Mouse (Mus musculus) MEL (cell line): ENCODE results near the gene Fzd1. TPM values are rescaled to one million over a fixed set of nuclear protein-coding genes. Genes with fewer than 3 reads are reported as not detected.

Source experiments
- DNase-seq: peaks from one replicate; pipeline ENCODE4 v3.0.0; 2011; ENCODE audit warnings: low read depth, low spot score
- H3K27ac ChIP-seq: 2 replicates; pipeline ENCODE4 v1.5.1; 2012; ENCODE audit warnings: low read depth, mild to moderate bottlenecking, control low read depth, low read length, moderate library complexity; ENCODE audit not compliant: control insufficient read depth
- H3K27me3 ChIP-seq, 2 experiments: fragments of 150-350 bp in 1 of 2; sonication (generic) in 1 of 2; 2 replicates each; pipeline ENCODE4 v1.6.1; 2012; ENCODE audit warnings: low read length in 2 of 2, mild to moderate bottlenecking in 2 of 2, improper control_type of control experiment in 1 of 2, moderate library complexity in 1 of 2; ENCODE audit not compliant: insufficient read depth in 2 of 2, control insufficient read depth in 1 of 2
- H3K36me3 ChIP-seq, 2 experiments: 2 replicates each; pipeline ENCODE4 v1.6.1; 2012 to 2014; ENCODE audit warnings: low read length in 2 of 2, improper control_type of control experiment in 1 of 2, inconsistent platforms in 1 of 2, mild to moderate bottlenecking in 1 of 2; ENCODE audit not compliant: insufficient read depth in 2 of 2, control insufficient read depth in 1 of 2
- H3K4me1 ChIP-seq, 2 experiments: fragments of 150-350 bp in 1 of 2; sonication (generic) in 1 of 2; 2 replicates each; pipeline ENCODE4 v1.6.1; 2012; ENCODE audit warnings: low read length in 2 of 2, improper control_type of control experiment in 1 of 2, mild to moderate bottlenecking in 1 of 2; ENCODE audit not compliant: insufficient read depth in 2 of 2, control insufficient read depth in 1 of 2
- H3K4me3 ChIP-seq, 2 experiments: fragments of 150-350 bp in 1 of 2; sonication (generic) in 1 of 2; 2 replicates each; pipeline ENCODE4 v1.5.1; 2012; ENCODE audit warnings: low read depth in 2 of 2, low read length in 2 of 2, mild to moderate bottlenecking in 2 of 2, moderate library complexity in 2 of 2, control low read depth in 1 of 2, improper control_type of control experiment in 1 of 2; ENCODE audit not compliant: control insufficient read depth in 1 of 2, insufficient read depth in 1 of 2
- H3K79me2 ChIP-seq: 2 replicates; pipeline ENCODE4 v1.6.1; 2012; ENCODE audit warnings: mild to moderate bottlenecking, low read length, moderate library complexity; ENCODE audit not compliant: control insufficient read depth, poor library complexity, insufficient read depth
- H3K9ac ChIP-seq: 2 replicates; pipeline ENCODE4 v1.6.1; 2012; ENCODE audit warnings: low read depth, mild to moderate bottlenecking, control low read depth, low read length, moderate library complexity; ENCODE audit not compliant: control insufficient read depth, poor library complexity, severe bottlenecking
- H3K9me3 ChIP-seq: fragments of 150-350 bp; sonication (generic); replicated peaks from 2 replicates; pipeline ENCODE4 v1.6.1; 2012; ENCODE audit warnings: mild to moderate bottlenecking, low read length, improper control_type of control experiment, moderate library complexity; ENCODE audit not compliant: insufficient read depth
- ETS1 ChIP-seq: IDR thresholded peaks from 2 replicates; pipeline ENCODE4 v1.6.1; 2012; ENCODE audit warnings: low read depth, mild to moderate bottlenecking, inconsistent platforms, low read length, improper control_type of control experiment, moderate library complexity
- GABPA ChIP-seq: IDR thresholded peaks from 2 replicates; pipeline ENCODE4 v1.6.1; 2012; ENCODE audit warnings: low read depth, mild to moderate bottlenecking, inconsistent platforms, low read length, improper control_type of control experiment, moderate library complexity
- HCFC1 ChIP-seq: IDR thresholded peaks from 2 replicates; pipeline ENCODE4 v1.6.1; 2012; ENCODE audit warnings: low read depth, mild to moderate bottlenecking, inconsistent platforms, low read length, improper control_type of control experiment, moderate library complexity
- JUND ChIP-seq: IDR thresholded peaks from 2 replicates; pipeline ENCODE4 v1.6.1; 2011; ENCODE audit warnings: low read depth, mild to moderate bottlenecking, improper control_type of control experiment, low read length
- KAT2A ChIP-seq: conservative IDR thresholded peaks from 2 replicates; pipeline ENCODE4 v1.6.1; 2012; ENCODE audit warnings: low read depth, low read length, improper control_type of control experiment, inconsistent platforms
- MXI1 ChIP-seq: IDR thresholded peaks from 2 replicates; pipeline ENCODE4 v1.6.1; 2011; ENCODE audit warnings: mild to moderate bottlenecking, low read depth, low read length, improper control_type of control experiment
- MYB ChIP-seq: IDR thresholded peaks from 2 replicates; pipeline ENCODE4 v1.6.1; 2011; ENCODE audit warnings: mild to moderate bottlenecking, low read depth, low read length, improper control_type of control experiment
- MYC ChIP-seq: IDR thresholded peaks from 2 replicates; pipeline ENCODE4 v1.6.1; 2011; ENCODE audit warnings: low read depth, mild to moderate bottlenecking, low read length, improper control_type of control experiment, moderate library complexity
- POLR2A ChIP-seq, 2 experiments: IDR thresholded peaks; 2 replicates each; pipeline ENCODE4 v1.6.1; 2011 to 2012; ENCODE audit warnings: low read length in 2 of 2, mild to moderate bottlenecking in 2 of 2, control low read depth in 1 of 2, improper control_type of control experiment in 1 of 2, low read depth in 1 of 2, moderate library complexity in 1 of 2; ENCODE audit not compliant: control insufficient read depth in 1 of 2, insufficient read depth in 1 of 2, poor library complexity in 1 of 2
- RAD21 ChIP-seq: IDR thresholded peaks from 2 replicates; pipeline ENCODE4 v1.6.1; 2011; ENCODE audit warnings: mild to moderate bottlenecking, low read depth, low read length, improper control_type of control experiment
- TBP ChIP-seq: IDR thresholded peaks from 2 replicates; pipeline ENCODE4 v1.8.0; 2011; ENCODE audit warnings: low read depth, low read length, improper control_type of control experiment
- USF2 ChIP-seq, 2 experiments: IDR thresholded peaks; 2 replicates each; pipeline ENCODE4 v1.6.1; 2011 to 2012; ENCODE audit warnings: improper control_type of control experiment in 2 of 2, low read length in 2 of 2, borderline replicate concordance in 1 of 2, inconsistent platforms in 1 of 2, low read depth in 1 of 2, mild to moderate bottlenecking in 1 of 2; ENCODE audit not compliant: insufficient read depth in 1 of 2
- ZKSCAN1 ChIP-seq: IDR thresholded peaks from 2 replicates; pipeline ENCODE4 v1.6.1; 2012; ENCODE audit warnings: low read depth, mild to moderate bottlenecking, inconsistent platforms, low read length, improper control_type of control experiment, moderate library complexity
- polyA plus RNA-seq, 2 experiments: library from polyadenylated mRNA; stranded (reverse) in 1 of 2; unstranded in 1 of 2; fragments of >175 nt in 1 of 2; fragments of >200 nt in 1 of 2; gene quantifications; 2 replicates each; pipeline versions ENCODE4 v1.2.1 to v1.2.4; 2012; ENCODE audit warnings: low replicate concordance in 2 of 2, low read depth in 1 of 2; ENCODE audit not compliant: insufficient read length in 2 of 2, insufficient read depth in 1 of 2, missing spikeins in 1 of 2
- total RNA-seq: library from RNA; depleted of rRNA; stranded (reverse); fragments of 300-350 nt; gene quantifications from 2 replicates; pipeline ENCODE4 v1.2.3, GENCODE M21; 2012

Gene Fzd1
- total and polyA plus RNA-seq, 3 experiments, result not detected

DNA sequence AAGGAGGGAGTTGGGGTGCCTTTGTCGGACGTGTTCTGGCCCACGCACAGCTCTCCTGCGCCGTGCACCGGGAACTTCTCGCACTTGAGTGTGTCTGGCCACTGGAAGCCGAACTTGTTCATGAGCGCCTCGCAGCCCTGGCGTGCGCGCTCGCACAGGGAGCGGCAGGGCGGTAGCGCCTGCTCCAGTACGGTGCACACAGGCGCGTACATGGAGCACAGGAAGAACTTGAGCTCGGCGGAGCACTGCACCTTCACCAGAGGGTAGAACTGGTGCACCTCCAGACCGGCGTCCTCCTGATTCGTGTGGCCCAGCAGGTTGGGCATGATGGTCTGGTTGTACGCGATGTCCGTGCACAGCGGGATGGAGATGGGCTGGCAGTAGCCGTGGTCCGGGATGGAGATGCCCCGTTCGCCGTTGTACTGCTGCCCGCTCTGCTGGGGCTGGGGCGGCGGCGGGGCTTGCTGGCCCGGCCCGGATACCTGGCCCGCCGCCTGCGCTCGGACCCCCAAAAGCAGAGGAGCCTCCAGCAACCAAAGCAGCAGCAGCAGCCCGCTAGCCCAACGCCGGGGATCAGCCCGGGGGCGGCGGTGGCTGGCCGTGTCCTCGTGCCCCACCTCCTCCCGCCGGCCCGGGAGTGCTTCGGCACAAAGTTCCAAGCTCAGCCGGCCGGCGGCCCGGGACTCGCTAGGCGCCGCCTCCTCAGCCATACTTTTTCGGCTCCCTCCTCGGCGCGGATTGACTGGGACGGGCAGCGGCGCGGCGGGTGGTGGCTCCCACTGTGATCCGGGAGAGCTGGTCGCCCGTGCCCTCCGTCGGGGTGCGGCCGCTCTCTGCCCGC is 744 bp downstream of the Fzd1 start:
- H3K9me3 ChIP-seq, result no peaks in the 10 kb centered on the region
- H3K4me1 ChIP-seq, result no peaks in the 10 kb centered on the region
- H3K27ac ChIP-seq, result no peak overlapping the region
- no peaks in the 10 kb centered on the region for H3K36me3 ChIP-seq
- H3K79me2 ChIP-seq, result no peaks in the 10 kb centered on the region
- no peak overlapping the region for H3K9ac ChIP-seq
- no peaks in the 10 kb centered on the region for H3K27me3 ChIP-seq
- TF ChIP-seq POLR2A (IDR thresholded peaks at IDR 0.05; ENCODE audit: control insufficient read depth in 1 of 2, insufficient read depth in 1 of 2, low read depth in 1 of 2, low read length in 2 of 2, poor library complexity in 1 of 2), result no peak
- no peak for TF ChIP-seq GABPA
- no peak for TF ChIP-seq MYC
- no peak for TF ChIP-seq USF2 (IDR thresholded peaks at IDR 0.05; ENCODE audit: borderline replicate concordance in 1 of 2, insufficient read depth in 1 of 2, low read depth in 1 of 2, low read length in 2 of 2)
- TF ChIP-seq ETS1, result no peak
- no peak for TF ChIP-seq TBP
- no peak for TF ChIP-seq MXI1
- no peak for TF ChIP-seq JUND
- TF ChIP-seq MYB, result no peak
- no peak for DNase-seq
- no peak overlapping the region for H3K4me3 ChIP-seq

DNA sequence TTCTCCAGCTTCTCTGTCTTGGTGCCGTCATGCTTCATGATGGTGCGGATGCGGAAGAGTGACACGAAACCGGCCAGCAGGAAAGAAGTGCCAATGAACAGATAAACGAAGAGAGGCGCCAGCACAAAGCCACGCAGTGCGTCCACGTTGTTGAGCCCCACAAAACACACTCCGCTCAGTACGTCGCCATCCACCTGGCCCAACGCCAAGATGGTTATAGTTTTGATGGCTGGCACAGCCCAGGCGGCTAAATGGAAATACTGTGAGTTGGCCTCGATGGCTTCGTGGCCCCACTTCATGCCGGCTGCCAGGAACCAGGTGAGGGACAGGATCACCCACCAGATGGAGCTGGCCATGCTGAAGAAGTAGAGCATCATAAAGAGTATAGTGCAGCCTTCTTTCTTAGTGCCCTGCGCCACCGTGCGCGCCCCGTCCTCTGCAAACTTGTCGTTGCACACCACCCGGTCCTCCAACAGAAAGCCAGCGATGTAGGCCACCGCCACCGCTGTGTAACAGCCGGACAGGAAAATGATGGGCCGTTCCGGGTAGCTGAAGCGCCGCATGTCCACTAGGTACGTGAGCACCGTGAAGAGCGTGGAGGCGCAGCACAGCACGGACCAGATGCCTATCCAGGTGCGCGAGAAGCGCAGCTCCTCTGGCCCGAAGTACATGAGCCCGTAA is 1.7 kb downstream of the Fzd1 start:
- no peaks in the 10 kb centered on the region for H3K27me3 ChIP-seq
- no peak overlapping the region for H3K4me3 ChIP-seq
- DNase-seq, result no peak
- no peaks in the 10 kb centered on the region for H3K4me1 ChIP-seq
- H3K9ac ChIP-seq, result no peak overlapping the region
- H3K36me3 ChIP-seq, result no peaks in the 10 kb centered on the region
- H3K9me3 ChIP-seq, result no peaks in the 10 kb centered on the region
- no peaks in the 10 kb centered on the region for H3K79me2 ChIP-seq
- TF ChIP-seq RAD21 (no peak), HCFC1 (no peak), USF2 (IDR thresholded peaks at IDR 0.05; ENCODE audit: borderline replicate concordance in 1 of 2, insufficient read depth in 1 of 2, low read depth in 1 of 2, low read length in 2 of 2) (no peak), ZKSCAN1 (no peak), KAT2A (no peak)
- H3K27ac ChIP-seq, result no peak overlapping the region
